ENCODE assay signal across 8 mouse cellular contexts in genomic region chr14:47529019-47529418, GRCm38 (mm10). TPM values are rescaled to one million over a fixed set of nuclear protein-coding genes. Genes with fewer than 3 reads are reported as not detected.
DNase-seq lines count a peak whose midpoint lies in the region; ATAC-seq and TF ChIP-seq lines count a peak whose summit lies in the region.

No protein-coding gene starts in this region.

- H3K9me3 ChIP-seq in forebrain, embryonic 14.5 days (replicated peaks; ENCODE audit: control insufficient read depth, low read length) = no peaks in the 10 kb centered on the region
- H3K9me3 ChIP-seq in forebrain, embryonic 12.5 days = no peaks in the 10 kb centered on the region
- H3K9me3 ChIP-seq in E14TG2a.4 (ENCODE audit: low read length) = no peaks in the 10 kb centered on the region
- H3K9me3 ChIP-seq in liver, embryonic 16.5 days (replicated peaks; ENCODE audit: control insufficient read depth, low read length) = no peaks in the 10 kb centered on the region

- DNase-seq in forebrain, embryonic 14.5 days (ENCODE audit: low spot score) = peak; percentile 74
- peak; percentile 73 for DNase-seq in c-Kit-negative CD71-positive TER-119-positive erythroid progenitor cells, embryonic 14.5 days (ENCODE audit: low read depth, low spot score)
- DNase-seq in kidney, adult 9 months = peak; percentile 82
- DNase-seq in skeletal muscle tissue, adult 2 months (ENCODE audit: low read depth, low spot score) = peak; percentile 64

- no peak overlapping the region for H3K9ac ChIP-seq in forebrain, embryonic 14.5 days (ENCODE audit: low read length)
- no peak overlapping the region for H3K9ac ChIP-seq in forebrain, embryonic 12.5 days
- H3K9ac ChIP-seq in liver, embryonic 16.5 days (ENCODE audit: low read depth, low read length) = no peak overlapping the region

- no peaks in the 10 kb centered on the region for H3K4me1 ChIP-seq in forebrain, embryonic 14.5 days (ENCODE audit: control insufficient read depth, insufficient read depth, low read length)
- H3K4me1 ChIP-seq in forebrain, embryonic 12.5 days = peaks cover 5% of the 10 kb centered on the region
- peaks cover 23% of the 10 kb centered on the region for H3K4me1 ChIP-seq in E14TG2a.4 (replicated peaks; ENCODE audit: low read depth, low read length)
- peaks cover 75% of the 10 kb centered on the region for H3K4me1 ChIP-seq in liver, embryonic 16.5 days (ENCODE audit: control insufficient read depth, low read depth, low read length)

- no peaks in the 10 kb centered on the region for H3K27me3 ChIP-seq in forebrain, embryonic 14.5 days (replicated peaks; ENCODE audit: control insufficient read depth, insufficient read depth, low read length)
- no peaks in the 10 kb centered on the region for H3K27me3 ChIP-seq in forebrain, embryonic 12.5 days
- H3K27me3 ChIP-seq in E14TG2a.4 (ENCODE audit: insufficient read depth, low read length) = no peaks in the 10 kb centered on the region
- no peaks in the 10 kb centered on the region for H3K27me3 ChIP-seq in liver, embryonic 16.5 days (ENCODE audit: control insufficient read depth, insufficient read depth, low read depth, low read length)

- no peak for ATAC-seq in forebrain, embryonic 14.5 days
- no peak; the same call in 1 of the 2 replicates for ATAC-seq in forebrain, embryonic 12.5 days (ENCODE audit: low FRiP score)
- 0 out of 2 replicates have a peak, but pooled peaks have one; percentile 15 for ATAC-seq in erythroid progenitor cell, adult 5-6 weeks (replicated peaks; ENCODE audit: low FRiP score, poor library complexity, severe bottlenecking)
- no peak for ATAC-seq in liver, embryonic 16.5 days (ENCODE audit: low read depth)

- H3K4me3 ChIP-seq in forebrain, embryonic 14.5 days (ENCODE audit: low read depth, low read length) = no peak overlapping the region
- H3K4me3 ChIP-seq in forebrain, embryonic 12.5 days (replicated peaks) = no peak overlapping the region
- no peak overlapping the region for H3K4me3 ChIP-seq in E14TG2a.4 (replicated peaks; ENCODE audit: low read length)
- H3K4me3 ChIP-seq in liver, embryonic 16.5 days (ENCODE audit: low read depth, low read length) = no peak overlapping the region

- H3K4me2 ChIP-seq in forebrain, embryonic 14.5 days (ENCODE audit: low read length) = no peak overlapping the region
- H3K4me2 ChIP-seq in forebrain, embryonic 12.5 days = no peak overlapping the region
- no peak overlapping the region for H3K4me2 ChIP-seq in liver, embryonic 16.5 days (ENCODE audit: low read depth, low read length)

- peak; percentile 79 for TF ChIP-seq CTCF in E14TG2a.4 (conservative IDR thresholded peaks at IDR 0.05; ENCODE audit: low read length)

- peaks cover 5% of the 10 kb centered on the region; the same call in 1 of the 2 replicates for H3K36me3 ChIP-seq in forebrain, embryonic 14.5 days (ENCODE audit: control insufficient read depth, insufficient read depth, low read length)
- H3K36me3 ChIP-seq in forebrain, embryonic 12.5 days (replicated peaks) = peaks cover 12% of the 10 kb centered on the region
- peaks cover 37% of the 10 kb centered on the region for H3K36me3 ChIP-seq in E14TG2a.4 (ENCODE audit: insufficient read depth, low read length)
- peaks cover 13% of the 10 kb centered on the region; the same call in 1 of the 2 replicates for H3K36me3 ChIP-seq in liver, embryonic 16.5 days (ENCODE audit: control insufficient read depth, insufficient read depth)

- H3K27ac ChIP-seq in forebrain, embryonic 14.5 days (ENCODE audit: low read depth, low read length) = no peak overlapping the region
- H3K27ac ChIP-seq in forebrain, embryonic 12.5 days = no peak overlapping the region
- peak overlapping the region; percentile 94 for H3K27ac ChIP-seq in liver, embryonic 16.5 days (ENCODE audit: low read length)

- WGBS in forebrain, embryonic 14.5 days = 44% methylated on average over 8 of the region's 8 CpGs
- 41% methylated on average over 8 of the region's 8 CpGs for WGBS in forebrain, embryonic 12.5 days
- 31% methylated on average over 8 of the region's 8 CpGs for WGBS in liver, embryonic 16.5 days (ENCODE audit: insufficient replicate concordance)

RNA-seq across cellular contexts. Expression of gene Atg14, which starts 41.4 kb away (rescaled TPM):
- polyA plus RNA-seq in forebrain, embryonic 14.5 days (2014; fragmentation: Nextera tagmentation; extraction: Ambion mirVana) = 17.7 and 22.6 TPM in 2 replicates
- 18.8 and 20.9 TPM in 2 replicates for polyA plus RNA-seq in forebrain, embryonic 12.5 days (2016; fragmentation: Nextera tagmentation; extraction: Ambion mirVana)
- 1.7 and 4.0 TPM in 2 replicates for total RNA-seq in erythroid progenitor cell, adult 5-6 weeks (2015; ENCODE audit: low replicate concordance)
- 3.5 and 13.0 TPM in 2 replicates for total RNA-seq in erythroid progenitor cell, adult 5-6 weeks (2017; ENCODE audit: low replicate concordance)
- polyA plus RNA-seq in liver, embryonic 16.5 days (2015; fragmentation: Nextera tagmentation; extraction: Ambion mirVana) = 9.4 and 9.7 TPM in 2 replicates
